Mouse (Mus musculus): Measurements from ENCODE around the gene Sirt6. TPM values are rescaled to one million over a fixed set of nuclear protein-coding genes. Genes with fewer than 3 reads are reported as not detected.

Gene Sirt6
- total RNA-seq, 2 experiments from 2014 or later = 4.4 to 4.7 TPM

DNA sequence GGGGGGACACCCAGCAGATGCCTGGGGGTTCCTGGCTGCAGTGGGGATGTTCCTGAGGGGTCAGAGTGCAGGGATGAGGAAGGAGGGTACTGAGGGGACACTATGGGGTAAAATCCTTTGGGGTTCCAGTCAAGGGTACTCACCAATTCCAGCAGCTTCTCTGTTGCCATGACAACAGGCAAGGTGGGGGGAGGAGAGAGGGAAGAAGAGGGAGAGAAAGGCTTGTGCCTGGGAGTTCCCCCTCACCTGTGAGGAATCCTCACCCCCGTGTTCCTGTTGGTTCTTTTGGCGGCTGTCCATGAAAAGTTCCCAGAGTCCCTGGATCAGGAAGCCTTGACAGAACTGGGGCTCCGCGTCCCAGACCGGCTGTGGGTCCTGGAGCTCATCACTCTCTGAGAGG lies 32.0 kb downstream of the Sirt6 start:
- DNase-seq (ENCODE audit: low spot score) = no peak

DNA sequence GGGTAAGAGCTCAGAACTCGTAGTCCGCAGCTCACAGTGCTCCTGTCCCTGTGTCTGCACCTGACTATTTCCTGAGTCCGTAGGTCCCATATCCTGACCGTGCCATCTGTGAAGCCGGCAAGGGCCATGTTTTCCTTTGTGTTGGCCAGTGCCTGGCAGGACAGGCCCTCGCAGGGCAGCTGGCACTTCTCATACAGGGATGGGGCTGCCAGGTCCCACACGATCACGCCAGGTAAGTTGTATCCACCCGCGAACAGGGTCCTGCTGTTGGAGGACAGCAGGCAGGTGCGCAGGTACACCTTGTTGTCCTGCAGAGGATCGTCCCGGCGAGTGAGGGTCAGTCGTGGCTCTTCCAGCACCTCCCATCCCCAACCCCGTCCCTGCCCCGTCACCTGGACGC lies 33.7 kb downstream of the Sirt6 start:
- DNase-seq (ENCODE audit: low spot score) = no peak

- no peak for DNase-seq (ENCODE audit: low spot score)
These were observed 34.4 kb downstream of the Sirt6 start for GRCm38 (mm10) chr10:81593223-81593622.

DNA sequence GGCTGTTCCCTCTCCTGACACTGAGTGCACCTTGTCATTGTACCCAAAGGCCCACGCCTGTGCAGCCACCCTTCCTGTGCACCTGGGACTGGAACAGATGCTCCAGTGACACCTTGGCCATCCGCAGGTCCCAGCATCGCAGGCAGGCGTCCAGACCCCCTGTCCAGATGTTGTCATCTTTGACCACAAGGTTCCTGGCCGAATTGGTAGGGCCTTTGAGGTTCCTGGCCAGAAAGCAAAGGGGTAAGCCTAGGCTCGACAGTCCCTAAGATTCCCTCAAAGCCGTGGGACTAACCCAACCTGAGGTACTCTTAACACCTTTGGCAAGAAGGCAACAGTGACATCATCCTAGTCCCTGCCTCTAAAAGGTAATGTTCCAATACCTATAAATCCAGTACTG lies 35.0 kb downstream of the Sirt6 start:
- no peak for DNase-seq (ENCODE audit: low spot score)

GRCm38 (mm10) chr10:81591846-81592245 lies 35.8 kb downstream of the Sirt6 start:
- DNase-seq (ENCODE audit: low spot score) = no peak

DNA sequence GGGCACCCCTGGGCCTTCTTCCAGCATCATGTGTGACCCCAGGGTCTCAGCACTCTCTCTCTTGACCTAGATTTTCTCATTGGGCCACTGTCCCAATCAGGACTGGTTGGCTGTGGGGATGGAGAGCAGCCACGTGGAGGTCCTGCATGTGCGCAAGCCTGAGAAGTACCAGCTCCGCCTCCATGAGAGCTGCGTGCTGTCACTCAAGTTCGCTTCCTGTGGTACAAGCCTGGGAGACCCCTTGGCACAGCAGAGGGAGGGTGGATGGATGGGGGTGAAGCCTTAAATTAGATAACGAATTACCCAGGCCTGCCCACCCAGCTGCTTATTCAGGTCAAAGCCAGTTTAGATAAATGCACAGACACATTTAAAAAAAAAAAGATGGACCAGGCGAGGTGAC lies 38.9 kb downstream of the Sirt6 start:
- no peak for DNase-seq (ENCODE audit: low spot score)

- no peak for DNase-seq (ENCODE audit: low spot score)
These were observed 44.2 kb downstream of the Sirt6 start for GRCm38 (mm10) chr10:81583347-81583746.

DNA sequence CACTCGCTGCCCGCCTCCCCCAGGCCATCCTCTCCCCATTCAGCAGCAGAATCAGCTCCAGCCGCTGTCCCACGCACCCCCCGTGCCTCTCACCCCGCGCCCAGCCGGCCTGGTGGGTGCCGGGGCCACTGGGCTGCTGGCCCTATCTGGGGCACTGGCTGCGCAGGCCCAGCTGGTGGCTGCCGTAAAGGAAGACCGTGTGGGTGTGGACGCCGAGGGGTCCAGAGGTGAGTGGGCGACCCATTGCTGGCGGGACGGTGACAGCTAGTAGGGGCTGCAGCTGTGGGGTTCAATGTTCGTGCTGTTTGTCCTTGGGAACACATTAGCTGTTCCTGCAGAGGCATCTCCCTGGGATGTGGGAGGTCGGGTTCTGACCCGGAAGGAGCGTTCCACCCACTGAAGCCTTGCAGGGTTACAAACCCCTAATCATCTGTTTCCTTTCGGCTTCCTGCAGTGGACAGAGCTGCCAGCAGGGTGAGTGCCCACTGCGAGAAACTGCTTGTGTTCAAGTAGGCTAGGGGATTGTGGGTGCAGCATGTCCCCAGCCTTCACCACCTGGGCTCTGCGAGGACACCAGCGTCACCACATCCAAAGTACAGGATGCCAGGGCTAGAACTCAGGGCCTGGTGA lies 47.0 kb downstream of the Sirt6 start:
- no peak for DNase-seq (ENCODE audit: low spot score)

GRCm38 (mm10) chr10:81579967-81580366 lies 47.6 kb downstream of the Sirt6 start:
- DNase-seq (ENCODE audit: low spot score) = no peak

DNA sequence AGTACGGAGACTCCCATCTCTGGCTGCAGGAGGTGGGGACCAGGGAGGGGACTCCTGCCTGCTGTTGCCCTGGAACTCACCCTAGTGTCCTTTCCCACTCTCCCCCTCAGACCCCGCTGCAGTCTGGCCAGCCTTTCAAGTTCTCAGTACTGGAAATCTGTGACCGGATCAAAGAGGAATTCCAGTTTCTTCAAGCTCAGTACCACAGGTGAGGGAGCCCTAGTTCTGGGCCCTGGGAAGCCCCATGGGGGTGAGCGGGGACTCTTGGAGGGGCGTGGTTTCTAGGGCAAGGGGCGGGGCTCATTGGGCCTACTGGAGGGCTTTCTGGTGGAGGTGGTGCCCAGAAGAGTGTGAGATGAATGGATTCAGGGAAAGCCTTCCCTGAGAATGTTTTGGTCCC lies 51.9 kb downstream of the Sirt6 start:
- no peak for DNase-seq (ENCODE audit: low spot score)

DNA sequence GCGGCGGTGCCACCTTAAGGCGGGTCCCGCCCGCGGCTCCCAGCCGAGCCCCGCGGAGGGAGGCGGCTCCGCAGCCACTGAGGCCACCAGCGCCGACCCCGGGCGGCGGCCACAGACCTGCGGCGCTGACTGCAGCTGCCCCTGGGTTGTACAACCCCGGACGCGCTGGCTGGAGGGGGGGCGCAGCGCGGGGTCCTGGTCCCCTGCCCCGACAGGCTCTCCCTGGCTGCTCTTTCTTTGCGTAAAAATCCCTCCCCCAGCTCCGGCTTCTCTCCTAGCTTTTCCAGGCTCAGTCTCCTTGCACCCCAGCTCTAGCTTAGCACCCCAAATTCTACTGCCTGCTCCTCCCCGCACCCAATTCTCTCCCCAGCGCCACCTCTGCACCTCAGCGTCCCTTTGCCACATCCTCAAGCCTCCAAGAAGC lies 52.4 kb downstream of the Sirt6 start:
- DNase-seq (ENCODE audit: low spot score) = no peak

DNA sequence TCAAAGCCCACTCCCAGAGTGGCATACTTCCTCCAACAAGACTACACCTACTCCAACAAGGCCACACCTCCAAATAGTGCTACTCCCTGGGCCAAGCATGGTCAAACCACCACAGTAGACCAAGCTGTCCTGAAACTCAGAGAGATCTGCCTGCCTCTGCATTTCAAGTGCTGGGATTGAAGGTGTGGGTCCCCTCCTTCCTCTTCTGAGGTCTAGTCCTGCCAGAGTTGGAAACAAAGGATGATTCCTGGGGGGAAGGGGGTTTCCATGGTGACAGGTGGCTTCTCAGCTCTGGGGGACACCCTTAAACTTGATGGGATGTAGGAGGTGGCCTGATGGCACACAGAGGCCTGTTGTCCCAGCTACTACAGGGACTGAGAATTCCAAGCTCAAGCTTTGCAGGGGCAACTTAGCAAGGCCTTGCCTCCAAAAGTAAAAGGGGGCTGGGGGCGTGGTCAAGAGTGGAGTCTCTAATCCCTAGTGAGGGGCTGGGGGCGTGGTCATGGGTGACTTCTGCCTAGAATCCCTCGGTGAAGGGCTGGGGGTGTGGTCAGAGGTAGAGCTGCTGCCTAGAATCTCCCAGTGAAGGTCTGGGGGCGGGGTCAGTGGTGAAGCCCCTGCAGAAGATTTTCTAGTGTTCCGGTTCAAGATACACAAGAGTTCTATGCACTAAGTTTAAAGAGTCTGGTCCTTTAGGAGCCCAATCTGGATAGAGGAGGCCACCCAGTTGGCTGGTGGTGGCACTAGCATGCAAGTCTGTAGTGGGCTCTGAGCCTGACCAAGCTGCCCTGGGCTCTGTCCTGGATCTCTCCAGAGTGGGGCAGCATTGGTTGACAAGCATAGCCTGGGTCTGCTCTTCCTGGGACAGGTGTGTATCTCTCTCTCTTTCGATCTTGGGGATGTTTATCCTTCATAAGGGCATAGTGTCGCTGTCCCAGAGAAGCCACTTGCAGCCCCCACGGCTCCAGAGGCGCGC lies 53.2 kb downstream of the Sirt6 start, which contains the start of gene Tle2:
TSS of gene Tle2 (plus strand) at position 481 of the 976 bp plus-strand sequence.
- DNase-seq (ENCODE audit: low spot score) = no peak

- peak; percentile 75 for DNase-seq (ENCODE audit: low spot score)
These were observed 54.6 kb downstream of the Sirt6 start for GRCm38 (mm10) chr10:81572975-81573374.

DNA sequence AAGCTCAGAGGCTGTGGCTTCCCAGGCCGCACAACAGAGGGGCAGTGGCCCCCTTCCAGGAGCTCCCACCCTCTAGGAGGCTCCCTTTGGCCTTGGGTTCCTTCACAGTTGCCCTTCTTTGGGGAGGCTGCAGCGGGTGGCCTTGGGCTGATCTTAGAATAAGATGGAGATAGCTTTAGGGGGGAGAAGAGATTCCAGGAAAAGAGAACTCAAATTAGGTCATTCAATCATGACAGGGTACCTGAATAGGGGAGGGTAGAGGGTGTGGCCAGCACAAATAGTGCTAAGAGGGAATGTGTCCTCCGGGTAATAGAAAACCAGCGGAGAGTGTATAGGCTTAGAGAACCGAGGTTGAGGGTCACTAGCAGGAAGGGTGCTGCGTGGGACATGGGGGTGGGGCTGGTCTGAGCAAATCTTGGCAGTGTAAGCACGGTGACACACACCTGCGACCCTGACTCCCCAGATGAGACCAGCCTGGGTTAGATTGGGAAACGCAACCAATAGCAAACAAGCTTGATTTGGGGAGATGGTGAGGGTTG lies 55.4 kb downstream of the Sirt6 start:
- DNase-seq (ENCODE audit: low spot score) = no peak

Other genes starting within 250 kb of the Sirt6 start
- 10 to 100 TPM; 15.3 to 15.4 TPM for gene Fzr1, start 249.3 kb downstream of the Sirt6 start, total RNA-seq (2021)
- 10 to 100 TPM; 41.1 to 44.1 TPM for gene Dohh, start 243.4 kb downstream of the Sirt6 start, total RNA-seq (2021)
- gene Gm48551, start 243.3 kb downstream of the Sirt6 start, total RNA-seq (2021) = under 1 TPM; 0.57 to 0.97 TPM
- gene Gm48552, start 238.8 kb downstream of the Sirt6 start, total RNA-seq (2021) = under 1 TPM in 1 of 2 experiments, not detected in 1; 0.34 TPM
- gene Smim24, start 234.7 kb downstream of the Sirt6 start, total RNA-seq (2021) = not detected
- 100 to 1,000 TPM; 232 to 244 TPM for gene Nfic, start 172.2 kb downstream of the Sirt6 start, total RNA-seq (2021)
- under 1 TPM; 0.05 to 0.07 TPM for gene Celf5, start 145.1 kb downstream of the Sirt6 start, total RNA-seq (2021)
- gene Ncln, start 131.4 kb downstream of the Sirt6 start, total RNA-seq (2021) = 10 to 100 TPM; 41.0 to 45.8 TPM
- gene S1pr4, start 127.7 kb downstream of the Sirt6 start, total RNA-seq (2021) = under 1 TPM; 0.71 to 0.78 TPM
- gene Gna15, start 103.6 kb downstream of the Sirt6 start, total RNA-seq (2021) = under 1 TPM; 0.53 to 0.57 TPM
- gene Gna11, start 82.6 kb downstream of the Sirt6 start, total RNA-seq (2021) = 10 to 100 TPM; 26.2 to 31.8 TPM
- gene Aes, start 68.3 kb downstream of the Sirt6 start, total RNA-seq (2021) = 100 to 1,000 TPM; 947 to 962 TPM
- gene Tle2, start 53.2 kb downstream of the Sirt6 start, total RNA-seq (2021) = 1 to 10 TPM; 4.9 to 7.4 TPM
- gene Tle6, start 26.7 kb downstream of the Sirt6 start, total RNA-seq (2021) = 1 to 10 TPM; 4.5 to 6.1 TPM
- gene BC025920, start 21.5 kb downstream of the Sirt6 start, total RNA-seq (2021) = 1 to 10 TPM; 3.1 to 3.3 TPM
- gene Ankrd24, start 743 bp upstream of the Sirt6 start, total RNA-seq (2021) = 10 to 100 TPM; 10.2 to 10.6 TPM
- gene Gm10778, start 21.3 kb upstream of the Sirt6 start, total RNA-seq (2021) = 1 to 10 TPM; 1.4 to 1.6 TPM
- 1 to 10 TPM; 5.2 to 6.2 TPM for gene Zfp433, start 77.0 kb upstream of the Sirt6 start, total RNA-seq (2021)
- under 1 TPM; 0.53 to 0.95 TPM for gene Gm3055, start 143.4 kb upstream of the Sirt6 start, total RNA-seq (2021)
- gene Gm4767, start 184.4 kb upstream of the Sirt6 start, total RNA-seq (2021) = under 1 TPM; 0.78 to 1.00 TPM
- gene Gm32687, start 236.1 kb upstream of the Sirt6 start, total RNA-seq (2021) = 1 to 10 TPM in 1 of 2 experiments, under 1 TPM in 1; 0.95 to 2.0 TPM